Mouse (Mus musculus): ENCODE data around the gene Gm26558. TPM values are rescaled to one million over a fixed set of nuclear protein-coding genes. Genes with fewer than 3 reads are reported as not detected.

Gm26558 gene
- polyA plus RNA-seq, 1 experiment from 2014 or later, result 2.4 TPM

DNA sequence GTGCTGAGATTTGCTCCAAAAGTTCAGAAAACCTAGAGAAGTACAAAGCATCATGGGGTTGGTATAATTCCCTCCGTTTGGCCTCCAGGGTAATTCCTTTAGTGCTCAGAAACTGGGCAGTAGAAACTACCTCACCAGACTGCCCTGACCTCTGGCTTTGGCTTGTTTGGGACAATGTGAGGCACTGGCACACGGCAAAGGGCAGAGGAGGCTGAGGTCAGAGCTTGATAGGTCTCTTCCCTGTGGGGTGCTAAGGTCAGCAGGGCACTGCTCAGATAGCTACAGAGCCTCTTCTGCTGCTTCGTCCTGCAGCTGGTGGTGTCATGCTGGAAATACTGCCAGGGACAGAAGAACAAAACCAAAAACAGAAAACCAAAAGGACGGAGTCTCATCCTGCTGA lies 14.2 kb downstream of the Gm26558 start:
- Histone ChIP-seq H3K4me3 (no peak overlapping the region), H3K27ac (no peak overlapping the region), H3K9ac (no peak overlapping the region), H3K9me3 (replicated peaks) (no peaks in the 10 kb centered on the region), H3K27me3 (no peaks in the 10 kb centered on the region), H3K4me1 (replicated peaks) (no peaks in the 10 kb centered on the region), H3K36me3 (no peaks in the 10 kb centered on the region), H3K4me2 (no peak overlapping the region)
- ATAC-seq (replicated peaks; ENCODE audit: insufficient number of reproducible peaks, insufficient read depth, low FRiP score, low read depth), result no peak
- 48% methylated on average over 4 of the region's 4 CpGs for WGBS

DNA sequence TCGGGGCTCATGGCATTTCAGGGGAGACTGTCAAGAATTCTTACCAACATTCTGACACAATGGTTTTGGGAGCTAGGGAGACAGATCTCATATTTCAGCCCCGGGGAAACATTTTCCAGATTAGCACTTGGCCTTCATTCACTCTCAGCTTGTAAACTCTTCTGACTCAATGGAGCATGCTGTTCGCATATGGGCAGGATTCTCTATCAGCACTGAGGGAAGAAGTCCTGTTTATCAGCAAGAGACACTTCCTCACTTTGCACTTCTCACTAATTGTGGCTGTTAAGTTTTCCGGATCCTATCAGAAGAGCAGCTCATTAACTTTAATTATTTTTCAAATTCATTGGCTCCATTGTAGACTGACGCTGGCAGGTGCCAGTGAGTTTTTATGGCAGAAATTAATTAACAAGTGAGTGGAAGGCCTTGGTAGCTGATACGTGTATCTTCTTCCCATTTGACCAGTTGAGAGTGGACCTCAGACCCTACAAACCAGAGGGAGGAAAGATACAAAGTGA lies 16.6 kb downstream of the Gm26558 start:
- Histone ChIP-seq H3K9me3 (replicated peaks) (no peaks in the 10 kb centered on the region), H3K4me3 (no peak overlapping the region), H3K4me1 (replicated peaks) (no peaks in the 10 kb centered on the region), H3K36me3 (no peaks in the 10 kb centered on the region), H3K27ac (no peak overlapping the region), H3K4me2 (no peak overlapping the region), H3K27me3 (no peaks in the 10 kb centered on the region), H3K9ac (no peak overlapping the region)
- 62% methylated on average over 6 of the region's 6 CpGs for WGBS
- no peak for ATAC-seq (replicated peaks; ENCODE audit: insufficient number of reproducible peaks, insufficient read depth, low FRiP score, low read depth)

- ATAC-seq (replicated peaks; ENCODE audit: insufficient number of reproducible peaks, insufficient read depth, low FRiP score, low read depth), result no peak
- 67% methylated on average over 16 of the region's 16 CpGs for WGBS
- H3K36me3 ChIP-seq, result no peaks in the 10 kb centered on the region
- no peak overlapping the region for H3K4me3 ChIP-seq
- no peak overlapping the region for H3K4me2 ChIP-seq
- H3K27ac ChIP-seq, result no peak overlapping the region
- H3K9me3 ChIP-seq (replicated peaks), result no peaks in the 10 kb centered on the region; the same call in 1 of the 2 replicates
- no peaks in the 10 kb centered on the region for H3K4me1 ChIP-seq (replicated peaks)
- no peaks in the 10 kb centered on the region for H3K27me3 ChIP-seq
- no peak overlapping the region for H3K9ac ChIP-seq
Measured at GRCm38 (mm10) chr2:70642971-70643565, 18.8 kb downstream of the Gm26558 start.

GRCm38 (mm10) chr2:70640968-70641367 lies 20.9 kb downstream of the Gm26558 start:
- ATAC-seq (replicated peaks; ENCODE audit: insufficient number of reproducible peaks, insufficient read depth, low FRiP score, low read depth), result no peak
- no peak overlapping the region for H3K4me3 ChIP-seq

GRCm38 (mm10) chr2:70634028-70634690 lies 27.7 kb downstream of the Gm26558 start:
- no peaks in the 10 kb centered on the region; the same call in 1 of the 2 replicates for H3K9me3 ChIP-seq (replicated peaks)
- H3K27me3 ChIP-seq, result no peaks in the 10 kb centered on the region
- no peaks in the 10 kb centered on the region for H3K36me3 ChIP-seq
- H3K4me1 ChIP-seq (replicated peaks), result peaks cover 9% of the 10 kb centered on the region
- 75% methylated on average over 5 of the region's 5 CpGs for WGBS
- ATAC-seq (replicated peaks; ENCODE audit: insufficient number of reproducible peaks, insufficient read depth, low FRiP score, low read depth), result no peak
- no peak overlapping the region for H3K9ac ChIP-seq
- H3K4me2 ChIP-seq, result no peak overlapping the region
- H3K4me3 ChIP-seq, result no peak overlapping the region
- H3K27ac ChIP-seq, result no peak overlapping the region

More at GRCm38 (mm10) chr2:70640968-70641367, 20.9 kb downstream of the Gm26558 start:
- Histone ChIP-seq H3K27me3 (no peaks in the 10 kb centered on the region), H3K27ac (no peak overlapping the region), H3K4me1 (replicated peaks) (no peaks in the 10 kb centered on the region), H3K9me3 (replicated peaks) (no peaks in the 10 kb centered on the region; the same call in 1 of the 2 replicates), H3K4me2 (no peak overlapping the region), H3K9ac (no peak overlapping the region), H3K36me3 (no peaks in the 10 kb centered on the region)

DNA sequence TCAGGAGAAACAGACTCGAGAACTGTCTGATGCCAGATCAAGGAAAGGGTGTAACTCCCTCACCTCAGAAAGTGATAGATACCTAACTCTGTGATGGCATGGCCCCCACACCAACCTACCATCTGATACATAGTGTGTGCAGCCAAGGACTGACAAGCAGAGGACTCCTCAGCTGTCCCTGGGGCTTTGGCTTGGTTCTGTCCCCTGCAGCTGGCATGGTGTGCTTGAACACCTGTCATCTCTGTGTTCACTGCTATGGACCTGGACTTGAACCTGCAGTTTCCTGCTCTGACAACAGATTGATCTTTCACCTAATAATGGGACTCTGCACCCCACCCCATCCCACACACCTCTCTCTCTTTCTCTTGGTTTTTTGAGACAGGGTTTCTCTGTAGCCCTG lies 29.5 kb downstream of the Gm26558 start:
- ATAC-seq (replicated peaks; ENCODE audit: insufficient number of reproducible peaks, insufficient read depth, low FRiP score, low read depth), result no peak
- no peak overlapping the region for H3K27ac ChIP-seq
- no peak overlapping the region for H3K9ac ChIP-seq
- 77% methylated on average over 1 of the region's 1 CpGs for WGBS
- H3K4me3 ChIP-seq, result no peak overlapping the region
- no peak overlapping the region for H3K4me2 ChIP-seq
- no peaks in the 10 kb centered on the region for H3K27me3 ChIP-seq
- H3K9me3 ChIP-seq (replicated peaks), result no peaks in the 10 kb centered on the region
- H3K4me1 ChIP-seq (replicated peaks), result peaks cover 10% of the 10 kb centered on the region
- no peaks in the 10 kb centered on the region for H3K36me3 ChIP-seq

- no peaks in the 10 kb centered on the region for H3K36me3 ChIP-seq
- H3K27me3 ChIP-seq, result no peaks in the 10 kb centered on the region
- H3K4me1 ChIP-seq (replicated peaks), result peaks cover 10% of the 10 kb centered on the region
- no peak overlapping the region for H3K4me3 ChIP-seq
- no peak overlapping the region for H3K4me2 ChIP-seq
- no peak overlapping the region for H3K27ac ChIP-seq
- H3K9ac ChIP-seq, result no peak overlapping the region
- WGBS, result 81% methylated on average over 1 of the region's 1 CpGs
- no peak for ATAC-seq (replicated peaks; ENCODE audit: insufficient number of reproducible peaks, insufficient read depth, low FRiP score, low read depth)
- H3K9me3 ChIP-seq (replicated peaks), result no peaks in the 10 kb centered on the region
Measured at GRCm38 (mm10) chr2:70631321-70631720, 30.6 kb downstream of the Gm26558 start.

- H3K4me1 ChIP-seq (replicated peaks), result peaks cover 10% of the 10 kb centered on the region
- H3K4me2 ChIP-seq, result peak overlapping the region; percentile 59
- H3K9ac ChIP-seq, result no peak overlapping the region
- no peak overlapping the region for H3K27ac ChIP-seq
- H3K9me3 ChIP-seq (replicated peaks), result no peaks in the 10 kb centered on the region
- 67% methylated on average over 3 of the region's 3 CpGs for WGBS
- H3K27me3 ChIP-seq, result no peaks in the 10 kb centered on the region
- no peaks in the 10 kb centered on the region for H3K36me3 ChIP-seq
- H3K4me3 ChIP-seq, result peak overlapping the region; percentile 35
- ATAC-seq (replicated peaks; ENCODE audit: insufficient number of reproducible peaks, insufficient read depth, low FRiP score, low read depth), result no peak
Measured at GRCm38 (mm10) chr2:70629921-70630320, 32.0 kb downstream of the Gm26558 start.

GRCm38 (mm10) chr2:70629339-70629761 lies 32.6 kb downstream of the Gm26558 start:
- Histone ChIP-seq H3K27ac (no peak overlapping the region), H3K9ac (no peak overlapping the region), H3K27me3 (no peaks in the 10 kb centered on the region), H3K36me3 (no peaks in the 10 kb centered on the region), H3K4me3 (peak overlapping the region; percentile 35), H3K4me2 (peak overlapping the region; percentile 59), H3K4me1 (replicated peaks) (peaks cover 10% of the 10 kb centered on the region), H3K9me3 (replicated peaks) (no peaks in the 10 kb centered on the region)
- ATAC-seq (replicated peaks; ENCODE audit: insufficient number of reproducible peaks, insufficient read depth, low FRiP score, low read depth), result peak; percentile 63; the same call in 1 of the 2 replicates
- WGBS, result 10% methylated on average over 10 of the region's 10 CpGs

DNA sequence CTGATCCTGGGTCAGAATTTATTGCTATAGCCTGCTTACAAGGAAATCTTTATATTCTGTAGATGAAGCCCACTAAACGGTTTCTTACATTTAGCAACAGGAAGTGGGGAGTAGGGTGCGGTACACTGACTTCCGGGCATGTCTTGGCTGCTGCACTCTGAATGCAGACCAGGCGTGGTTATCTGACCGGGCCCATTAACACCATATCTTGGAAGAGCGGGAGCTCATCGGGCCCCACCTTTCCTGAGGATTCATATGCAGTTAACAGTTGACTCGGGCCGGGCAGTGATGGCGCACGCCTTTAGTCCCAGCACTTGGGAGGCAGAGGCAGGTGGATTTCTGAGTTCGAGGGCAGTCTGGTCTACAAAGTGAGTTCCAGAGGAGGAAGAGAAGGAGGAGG lies 33.5 kb downstream of the Gm26558 start:
- Histone ChIP-seq H3K36me3 (no peaks in the 10 kb centered on the region), H3K9ac (no peak overlapping the region)
- no peak for ATAC-seq (replicated peaks; ENCODE audit: insufficient number of reproducible peaks, insufficient read depth, low FRiP score, low read depth)

DNA sequence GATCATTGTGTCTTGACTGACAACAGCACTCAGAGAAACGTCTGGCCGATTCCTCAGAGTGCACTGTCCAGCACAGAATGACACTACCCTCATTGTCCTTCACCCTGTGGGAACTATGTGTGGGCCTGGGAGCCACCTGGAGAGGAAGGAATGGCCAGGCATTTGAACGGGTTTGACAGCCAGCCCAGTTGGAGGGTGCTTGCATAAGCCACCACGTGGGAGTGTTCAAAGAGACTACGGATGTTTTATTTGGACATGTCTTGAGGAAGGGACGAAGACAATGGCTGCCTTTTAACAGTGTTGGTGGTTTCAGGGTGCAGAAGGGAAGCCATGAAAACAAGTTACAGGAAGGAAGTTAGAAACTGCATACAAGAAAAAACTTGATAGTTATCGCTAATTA lies 36.1 kb downstream of the Gm26558 start:
- no peaks in the 10 kb centered on the region for H3K9me3 ChIP-seq (replicated peaks)
- no peaks in the 10 kb centered on the region for H3K36me3 ChIP-seq
- H3K27ac ChIP-seq, result no peak overlapping the region
- H3K4me1 ChIP-seq (replicated peaks), result peaks cover 10% of the 10 kb centered on the region
- no peak overlapping the region for H3K4me3 ChIP-seq
- no peak overlapping the region for H3K4me2 ChIP-seq
- no peak for ATAC-seq (replicated peaks; ENCODE audit: insufficient number of reproducible peaks, insufficient read depth, low FRiP score, low read depth)
- 49% methylated on average over 7 of the region's 7 CpGs for WGBS
- no peak overlapping the region for H3K9ac ChIP-seq
- no peaks in the 10 kb centered on the region for H3K27me3 ChIP-seq

More for the DNA sequence above, 33.5 kb downstream of the Gm26558 start:
- WGBS, result 80% methylated on average over 12 of the region's 12 CpGs
- H3K27ac ChIP-seq, result no peak overlapping the region
- H3K27me3 ChIP-seq, result no peaks in the 10 kb centered on the region
- H3K4me2 ChIP-seq, result no peak overlapping the region
- H3K4me1 ChIP-seq (replicated peaks), result peaks cover 10% of the 10 kb centered on the region
- no peak overlapping the region for H3K4me3 ChIP-seq
- H3K9me3 ChIP-seq (replicated peaks), result no peaks in the 10 kb centered on the region

GRCm38 (mm10) chr2:70622244-70622643 lies 39.7 kb downstream of the Gm26558 start:
- H3K9me3 ChIP-seq (replicated peaks), result no peaks in the 10 kb centered on the region
- H3K4me3 ChIP-seq, result no peak overlapping the region
- H3K36me3 ChIP-seq, result no peaks in the 10 kb centered on the region
- H3K4me1 ChIP-seq (replicated peaks), result no peaks in the 10 kb centered on the region
- no peaks in the 10 kb centered on the region for H3K27me3 ChIP-seq
- WGBS, result 66% methylated on average over 4 of the region's 4 CpGs
- H3K4me2 ChIP-seq, result no peak overlapping the region
- no peak for ATAC-seq (replicated peaks; ENCODE audit: insufficient number of reproducible peaks, insufficient read depth, low FRiP score, low read depth)
- H3K9ac ChIP-seq, result no peak overlapping the region
- H3K27ac ChIP-seq, result no peak overlapping the region

Measured in heart, embryonic 15.5 days (tissue).